Mouse (Mus musculus): Measurements from ENCODE around the gene Rnf215. TPM values are rescaled to one million over a fixed set of nuclear protein-coding genes. Genes with fewer than 3 reads are reported as not detected.
A peak's percentile ranks its signal among the peaks of the same experiment; 100 is the strongest.
"Not testable (repeated sequence)": the region's sequence is repeated elsewhere in the genome, so short reads cannot be mapped to it uniquely, and the experiment has no call there.

The Rnf215 gene
- total and polyA plus RNA-seq, 2 experiments from 2014 or later: 45.4 to 90.1 TPM

DNA sequence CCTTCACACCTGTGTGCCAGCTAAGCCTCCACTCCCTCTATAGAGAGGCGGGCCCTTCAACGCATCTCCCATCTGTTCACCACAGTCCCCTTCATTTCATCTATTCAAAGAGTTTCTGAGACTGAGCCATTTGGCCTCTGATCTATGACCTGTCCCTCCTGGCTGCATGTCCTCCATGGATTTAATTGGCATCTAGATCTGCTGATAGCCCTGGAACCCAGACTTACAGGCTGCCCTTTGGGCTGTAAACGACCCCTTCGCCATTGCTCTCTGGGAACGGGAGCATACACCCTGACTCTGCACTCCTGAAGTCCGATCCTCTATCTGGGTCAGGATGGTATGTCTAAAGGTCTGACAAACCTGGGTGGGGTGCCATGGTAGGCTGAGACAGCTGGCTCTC is 22.1 kb upstream of the Rnf215 start:
- DNase-seq: no peak
- no peak overlapping the region for H3K4me3 ChIP-seq (ENCODE audit: low read depth, low read length)
- no peaks in the 10 kb centered on the region for H3K27me3 ChIP-seq (ENCODE audit: insufficient read depth, low read length)
- peaks cover 11% of the 10 kb centered on the region for H3K4me1 ChIP-seq (ENCODE audit: insufficient read depth)
- H3K36me3 ChIP-seq (ENCODE audit: insufficient read depth): peaks cover 4% of the 10 kb centered on the region; the same call in 1 of the 2 replicates
- no peak overlapping the region for H3K27ac ChIP-seq (ENCODE audit: low read depth, low read length)
- TF ChIP-seq CTCF (IDR thresholded peaks at IDR 0.05; ENCODE audit: low read depth): no peak
- H3K9me3 ChIP-seq (ENCODE audit: low read length): no peaks in the 10 kb centered on the region
- WGBS: 82% methylated on average over 6 of the region's 6 CpGs
- H3K4me2 ChIP-seq (ENCODE audit: low read depth): no peak overlapping the region
- ATAC-seq: no peak
- no peak overlapping the region for H3K9ac ChIP-seq

DNA sequence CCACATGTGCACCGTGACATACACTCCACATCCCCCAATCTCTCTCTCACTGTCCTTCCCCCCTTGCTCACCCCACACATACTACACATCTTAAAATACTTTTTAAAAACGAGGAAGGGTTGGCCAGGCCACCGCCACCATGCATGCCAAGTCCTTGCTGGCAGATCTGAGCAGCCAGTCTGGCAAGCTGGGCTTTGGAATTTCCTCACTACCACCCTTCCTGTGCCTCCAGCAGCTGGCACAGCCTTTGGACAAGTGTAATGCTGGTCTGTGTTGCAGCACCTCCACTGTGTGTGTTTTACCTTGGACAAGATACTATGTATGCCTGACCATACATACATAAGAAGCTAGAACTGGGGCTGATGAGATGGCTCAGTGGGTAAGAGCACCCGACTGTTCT is 21.5 kb upstream of the Rnf215 start:
- H3K4me3 ChIP-seq (ENCODE audit: low read depth, low read length): no peak overlapping the region
- H3K27ac ChIP-seq (ENCODE audit: low read depth, low read length): no peak overlapping the region
- TF ChIP-seq CTCF (IDR thresholded peaks at IDR 0.05; ENCODE audit: low read depth): no peak
- DNase-seq (no peak), ATAC-seq (no peak)
- no peak overlapping the region for H3K4me2 ChIP-seq (ENCODE audit: low read depth)
- no peaks in the 10 kb centered on the region for H3K9me3 ChIP-seq (ENCODE audit: low read length)
- 80% methylated on average over 4 of the region's 4 CpGs for WGBS
- no peaks in the 10 kb centered on the region for H3K27me3 ChIP-seq (ENCODE audit: insufficient read depth, low read length)
- H3K9ac ChIP-seq: no peak overlapping the region
- H3K36me3 ChIP-seq (ENCODE audit: insufficient read depth): peaks cover 4% of the 10 kb centered on the region; the same call in 1 of the 2 replicates
- peaks cover 17% of the 10 kb centered on the region for H3K4me1 ChIP-seq (ENCODE audit: insufficient read depth)

GRCm38 (mm10) chr11:4113970-4114369 is 21.0 kb upstream of the Rnf215 start:
- H3K27ac ChIP-seq (ENCODE audit: low read depth, low read length): no peak overlapping the region
- no peak overlapping the region for H3K9ac ChIP-seq
- ATAC-seq (no peak), DNase-seq (no peak)
- H3K4me2 ChIP-seq (ENCODE audit: low read depth): no peak overlapping the region
- peaks cover 17% of the 10 kb centered on the region for H3K4me1 ChIP-seq (ENCODE audit: insufficient read depth)
- peaks cover 4% of the 10 kb centered on the region; the same call in 1 of the 2 replicates for H3K36me3 ChIP-seq (ENCODE audit: insufficient read depth)
- no peaks in the 10 kb centered on the region for H3K9me3 ChIP-seq (ENCODE audit: low read length)
- TF ChIP-seq CTCF (IDR thresholded peaks at IDR 0.05; ENCODE audit: low read depth): no peak
- WGBS: 86% methylated on average over 6 of the region's 6 CpGs
- no peaks in the 10 kb centered on the region for H3K27me3 ChIP-seq (ENCODE audit: insufficient read depth, low read length)
- no peak overlapping the region for H3K4me3 ChIP-seq (ENCODE audit: low read depth, low read length)

DNA sequence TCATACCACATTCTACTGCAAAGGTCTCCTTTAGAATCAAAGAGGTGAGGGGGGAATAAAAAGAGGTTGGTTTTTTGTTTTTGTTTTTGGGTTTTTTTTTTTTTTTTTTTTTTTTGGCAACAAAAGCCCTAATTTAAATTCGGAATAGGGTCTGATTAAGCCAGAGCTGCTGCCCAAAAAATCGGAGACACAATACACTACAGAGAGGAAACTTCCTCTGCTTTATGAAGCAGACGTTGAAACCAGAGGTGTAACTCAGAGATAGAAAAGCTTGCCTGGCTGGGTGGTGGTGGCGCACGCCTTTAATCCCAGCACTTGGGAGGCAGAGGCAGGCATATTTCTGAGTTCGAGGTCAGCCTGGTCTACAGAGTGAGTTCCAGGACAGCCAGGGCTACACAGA is 20.5 kb upstream of the Rnf215 start:
- not testable (repeated sequence) for H3K9ac ChIP-seq; ATAC-seq; H3K4me2 ChIP-seq (ENCODE audit: low read depth); H3K4me3 ChIP-seq (ENCODE audit: low read depth, low read length); H3K36me3 ChIP-seq (ENCODE audit: insufficient read depth); H3K27ac ChIP-seq (ENCODE audit: low read depth, low read length); H3K27me3 ChIP-seq (ENCODE audit: insufficient read depth, low read length); H3K9me3 ChIP-seq (ENCODE audit: low read length); DNase-seq
- 48% methylated on average over 6 of the region's 6 CpGs for WGBS
- peaks cover 17% of the 10 kb centered on the region for H3K4me1 ChIP-seq (ENCODE audit: insufficient read depth)

DNA sequence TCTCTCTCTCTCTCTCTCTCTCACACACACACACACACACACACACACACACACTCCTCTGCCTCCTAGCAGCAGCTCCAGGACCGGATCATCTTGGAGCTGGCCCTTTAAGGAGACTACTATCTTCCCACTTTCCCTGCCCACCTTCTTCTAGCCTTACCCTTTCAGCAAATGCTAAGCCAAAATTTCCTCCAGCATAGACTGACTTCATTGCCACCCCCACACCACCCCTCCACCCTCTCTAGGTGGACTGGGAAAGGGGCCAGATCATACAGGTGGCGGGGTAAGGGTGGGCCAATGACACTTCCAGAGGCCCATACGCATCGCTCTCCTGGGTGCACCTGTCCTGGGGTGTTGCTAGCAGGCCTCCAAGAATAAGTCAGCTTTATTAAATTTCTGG is 19.6 kb upstream of the Rnf215 start:
- H3K27ac ChIP-seq (ENCODE audit: low read depth, low read length): no peak overlapping the region
- no peak for DNase-seq
- H3K27me3 ChIP-seq (ENCODE audit: insufficient read depth, low read length): no peaks in the 10 kb centered on the region; the same call in 1 of the 2 replicates
- ATAC-seq: no peak
- no peak overlapping the region for H3K4me3 ChIP-seq (ENCODE audit: low read depth, low read length)
- H3K36me3 ChIP-seq (ENCODE audit: insufficient read depth): peaks cover 4% of the 10 kb centered on the region; the same call in 1 of the 2 replicates
- no peak for TF ChIP-seq CTCF (IDR thresholded peaks at IDR 0.05; ENCODE audit: low read depth)
- H3K9me3 ChIP-seq (ENCODE audit: low read length): no peaks in the 10 kb centered on the region
- 91% methylated on average over 4 of the region's 4 CpGs for WGBS
- H3K4me2 ChIP-seq (ENCODE audit: low read depth): no peak overlapping the region
- peaks cover 17% of the 10 kb centered on the region for H3K4me1 ChIP-seq (ENCODE audit: insufficient read depth)
- H3K9ac ChIP-seq: no peak overlapping the region

- Histone ChIP-seq H3K27ac (ENCODE audit: low read depth, low read length) (no peak overlapping the region), H3K27me3 (ENCODE audit: insufficient read depth, low read length) (no peaks in the 10 kb centered on the region; the same call in 1 of the 2 replicates), H3K4me3 (ENCODE audit: low read depth, low read length) (no peak overlapping the region), H3K9ac (no peak overlapping the region), H3K4me2 (ENCODE audit: low read depth) (no peak overlapping the region), H3K36me3 (ENCODE audit: insufficient read depth) (no peaks in the 10 kb centered on the region; the same call in 1 of the 2 replicates), H3K9me3 (ENCODE audit: low read length) (no peaks in the 10 kb centered on the region), H3K4me1 (ENCODE audit: insufficient read depth) (peaks cover 17% of the 10 kb centered on the region)
- DNase-seq (peak; percentile 11), ATAC-seq (no peak)
- no peak for TF ChIP-seq CTCF (IDR thresholded peaks at IDR 0.05; ENCODE audit: low read depth)
- WGBS: 51% methylated on average over 11 of the region's 11 CpGs
Measured at GRCm38 (mm10) chr11:4116458-4117141, 18.4 kb upstream of the Rnf215 start.

DNA sequence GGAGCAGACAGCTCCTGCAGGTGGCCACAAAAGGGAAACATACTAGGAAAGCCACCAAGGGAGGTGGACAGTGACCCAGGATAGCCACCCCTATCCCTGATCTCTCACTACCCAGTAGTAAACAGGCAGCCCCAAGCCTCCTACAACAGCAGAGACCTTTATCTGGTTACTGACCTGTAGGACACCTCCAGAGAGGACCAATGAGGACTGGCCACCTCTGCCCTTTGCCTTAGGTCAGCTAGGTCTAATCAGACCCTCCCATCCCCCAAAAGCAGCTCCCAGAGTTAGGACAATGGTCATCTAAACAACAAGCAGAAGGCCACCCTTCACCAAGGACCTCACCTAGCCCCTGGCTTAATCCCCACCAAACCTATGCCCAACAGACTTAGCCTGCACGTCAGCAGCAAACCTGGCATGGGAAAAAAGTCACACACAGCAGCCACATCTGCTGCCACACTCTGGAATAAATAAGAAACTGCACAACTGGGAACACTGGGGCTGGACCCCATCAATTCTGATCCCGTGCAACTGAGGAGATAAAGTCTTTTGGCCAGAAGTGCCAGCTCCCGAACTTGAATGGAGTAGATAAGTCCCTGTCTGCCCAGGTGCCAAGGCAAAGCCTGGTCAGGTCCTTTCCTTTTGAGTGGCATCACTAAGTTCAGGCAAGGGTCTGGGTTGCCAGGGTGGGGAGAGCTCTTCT is 17.5 kb upstream of the Rnf215 start:
- TF ChIP-seq CTCF (IDR thresholded peaks at IDR 0.05; ENCODE audit: low read depth): no peak; the same call in 1 of the 2 replicates
- Histone ChIP-seq H3K36me3 (ENCODE audit: insufficient read depth) (no peaks in the 10 kb centered on the region; the same call in 1 of the 2 replicates), H3K9ac (peak overlapping the region; percentile 73), H3K9me3 (ENCODE audit: low read length) (no peaks in the 10 kb centered on the region), H3K4me2 (ENCODE audit: low read depth) (peak overlapping the region; percentile 97), H3K27me3 (ENCODE audit: insufficient read depth, low read length) (no peaks in the 10 kb centered on the region; the same call in 1 of the 2 replicates), H3K27ac (ENCODE audit: low read depth, low read length) (no peak overlapping the region), H3K4me3 (ENCODE audit: low read depth, low read length) (peak overlapping the region; percentile 54), H3K4me1 (ENCODE audit: insufficient read depth) (peaks cover 17% of the 10 kb centered on the region)
- WGBS: 28% methylated on average over 3 of the region's 3 CpGs
- DNase-seq (peak; percentile 18), ATAC-seq (peak; percentile 37; the same call in 1 of the 2 replicates)
